Mouse (Mus musculus) urinary bladder, postnatal 36 days (tissue): Measurements from ENCODE around the gene Stra6l.

Experiments used
- DNase-seq, 2 experiments: peaks; one replicate each; pipeline ENCODE4 v3.0.0; 2022; ENCODE audit warnings: low spot score in 2 of 2, mixed read lengths in 1 of 2

Gene Stra6l

DNA sequence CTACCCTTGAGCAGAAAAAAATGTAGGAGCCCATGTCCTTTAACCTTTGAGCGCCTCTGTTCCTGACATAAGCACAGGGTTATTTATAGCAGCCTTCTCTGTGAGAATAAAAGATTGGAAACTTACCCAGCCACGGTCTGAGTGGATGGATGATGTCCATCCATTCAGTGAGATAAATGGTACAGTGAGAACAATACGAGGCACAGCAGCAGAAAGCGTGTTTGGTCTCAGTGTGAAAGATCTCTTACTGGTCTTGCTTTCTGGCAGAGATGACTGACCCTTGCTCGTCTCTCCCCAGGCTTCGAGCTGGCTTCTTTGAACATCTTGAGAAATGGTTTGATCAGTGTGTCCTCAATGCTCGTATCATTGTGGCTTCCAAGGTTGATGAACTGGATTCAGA lies 68.6 kb downstream of the Stra6l start:
- DNase-seq = no peak

DNA sequence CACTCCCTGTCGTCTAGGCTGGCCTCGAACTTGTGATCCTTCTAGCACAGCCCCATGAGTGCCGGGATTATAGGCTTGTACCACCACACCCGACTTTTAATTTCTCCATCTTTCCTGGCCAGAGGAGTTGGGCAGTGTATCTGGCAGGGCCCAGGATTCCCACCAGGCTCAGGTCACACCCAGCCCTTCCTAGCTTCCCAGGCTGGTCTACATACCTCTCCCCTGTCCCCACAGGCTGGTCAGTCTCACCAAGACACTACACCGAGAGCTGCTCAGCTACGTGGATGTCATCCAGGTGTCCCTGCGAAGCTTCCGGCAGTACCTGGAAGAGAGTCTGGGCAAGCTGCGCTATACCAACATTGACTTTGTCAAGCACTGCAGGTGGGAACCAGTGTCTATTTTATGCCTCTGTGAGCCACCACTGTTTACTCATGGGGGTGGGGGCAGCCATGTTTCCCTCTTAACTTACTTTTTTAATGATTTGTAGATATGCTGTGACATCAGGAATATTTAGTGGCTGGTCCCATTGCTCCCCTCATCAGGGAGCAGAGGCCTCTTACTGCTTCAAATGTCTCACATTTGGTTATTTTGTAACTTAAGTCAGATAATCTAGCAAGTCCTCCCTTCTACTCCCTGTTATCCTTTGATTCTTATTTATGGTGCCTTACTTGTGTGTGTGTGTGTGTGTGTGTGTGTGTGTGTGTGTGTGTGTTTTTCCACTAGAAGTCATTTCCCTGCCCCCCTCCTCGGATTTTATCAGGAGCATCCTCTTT lies 73.4 kb downstream of the Stra6l start:
- no peak for DNase-seq

DNA sequence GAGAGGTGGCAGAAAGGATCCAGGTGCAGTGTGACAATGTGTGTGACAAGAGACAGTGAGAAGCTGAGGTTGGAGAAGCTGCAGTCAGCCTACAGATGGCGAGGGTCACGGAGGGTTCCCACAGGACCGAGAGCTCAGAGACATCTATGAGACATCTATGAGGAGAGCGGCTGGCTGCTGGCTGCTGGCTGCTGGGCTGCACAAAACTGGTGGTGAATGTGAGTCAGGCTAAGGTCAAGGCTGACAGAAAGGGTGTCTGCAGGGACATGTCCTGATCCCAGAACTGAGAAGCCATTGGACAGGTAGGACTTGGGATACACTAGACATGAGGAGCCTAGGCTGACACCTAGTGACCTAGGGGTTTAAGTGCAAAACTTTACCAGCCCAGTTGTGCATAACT lies 75.5 kb downstream of the Stra6l start:
- DNase-seq = no peak

DNA sequence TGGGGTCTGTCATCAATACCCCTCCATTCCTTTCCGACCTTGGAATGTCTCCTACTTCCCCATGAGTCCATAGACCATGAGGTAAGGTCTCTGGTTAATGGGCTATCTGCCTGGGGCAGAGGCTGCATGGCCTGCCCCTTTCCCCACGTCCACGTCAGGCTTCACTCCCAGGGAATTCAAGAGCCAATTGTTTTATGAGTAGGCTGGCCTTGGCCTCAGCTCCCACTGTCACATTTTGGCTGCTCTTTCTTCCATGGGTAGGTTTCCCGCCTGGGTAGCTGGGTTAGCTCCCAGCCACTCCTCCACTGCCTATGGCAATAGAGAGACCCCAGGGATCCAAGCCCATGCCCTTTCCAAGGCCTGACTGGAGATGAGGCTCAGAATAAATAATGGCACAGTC lies 80.1 kb downstream of the Stra6l start:
- no peak for DNase-seq
